Mouse (Mus musculus) lung, postnatal 25 days (tissue): Measurements from ENCODE around the gene Yipf3.
A peak's percentile ranks its signal among the peaks of the same experiment; 100 is the strongest.

Experiments
- DNase-seq: peaks from one replicate; pipeline ENCODE4 v3.0.0; 2022; ENCODE audit warnings: low spot score

The Yipf3 gene

GRCm38 (mm10) chr17:46284653-46285052 lies 36.8 kb downstream of the Yipf3 start:
- no peak for DNase-seq

- DNase-seq = no peak
Measured at GRCm38 (mm10) chr17:46285407-46285806, 37.5 kb downstream of the Yipf3 start.

DNA sequence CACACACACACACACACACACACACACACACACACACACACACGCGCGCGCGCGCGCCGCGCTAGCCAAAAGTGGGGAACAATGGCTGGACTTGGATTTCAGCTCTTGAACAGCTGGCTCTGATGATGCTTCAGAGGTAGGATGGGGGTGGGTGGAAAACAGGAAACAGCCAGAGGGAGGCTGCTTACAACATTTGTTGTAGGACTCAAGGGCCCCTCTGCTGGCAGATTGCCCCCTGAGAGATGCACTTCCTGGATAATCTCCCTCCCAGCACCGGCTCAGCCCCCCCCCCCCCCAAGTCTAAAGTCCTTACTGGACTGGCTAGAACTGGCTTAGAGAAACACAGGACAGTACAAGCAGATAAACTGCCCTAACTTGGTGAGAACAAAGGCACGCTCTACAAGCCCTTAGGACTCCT lies 39.8 kb downstream of the Yipf3 start:
- peak; percentile 23 for DNase-seq

DNA sequence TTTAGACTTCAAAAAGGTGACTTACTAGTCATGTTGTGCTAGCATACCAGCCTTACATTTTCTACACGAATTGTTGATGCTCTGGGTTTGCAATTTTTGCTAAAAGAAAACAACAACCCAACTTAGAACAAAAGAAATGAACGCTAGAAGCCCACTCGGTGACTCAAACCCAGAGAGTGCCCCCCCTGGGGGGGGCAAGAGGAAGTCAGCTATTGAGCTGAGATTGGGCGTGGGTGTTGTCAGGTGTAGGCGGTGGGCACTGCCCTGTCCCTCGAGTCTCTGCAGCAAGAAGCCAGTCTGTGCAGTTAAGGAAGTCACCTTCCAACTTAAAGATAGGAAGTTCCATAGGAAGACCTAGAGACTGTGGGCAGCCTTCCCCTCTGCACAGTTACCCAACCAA lies 48.7 kb downstream of the Yipf3 start:
- no peak for DNase-seq

DNA sequence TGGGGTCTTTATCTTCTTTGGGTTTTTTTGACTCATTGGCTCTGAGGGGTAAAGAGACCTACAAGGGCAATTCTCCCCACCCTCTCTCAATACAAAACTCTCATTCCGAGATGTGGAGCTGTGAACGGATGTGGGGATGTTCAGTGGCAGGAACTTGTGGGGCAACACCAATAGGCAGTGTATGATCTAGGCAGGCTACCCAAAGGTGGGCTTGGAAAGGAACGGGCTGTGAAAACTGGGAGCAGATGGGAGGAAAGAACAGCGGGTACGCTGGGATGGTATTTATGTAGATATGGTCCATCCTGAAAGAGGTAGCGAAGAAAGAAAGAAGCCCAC lies 49.1 kb downstream of the Yipf3 start:
- no peak for DNase-seq

GRCm38 (mm10) chr17:46297364-46298219 lies 49.7 kb downstream of the Yipf3 start, which contains the start of gene Dlk2:
Dlk2 (plus strand) TSS chr17:46297421.
- DNase-seq = no peak

DNA sequence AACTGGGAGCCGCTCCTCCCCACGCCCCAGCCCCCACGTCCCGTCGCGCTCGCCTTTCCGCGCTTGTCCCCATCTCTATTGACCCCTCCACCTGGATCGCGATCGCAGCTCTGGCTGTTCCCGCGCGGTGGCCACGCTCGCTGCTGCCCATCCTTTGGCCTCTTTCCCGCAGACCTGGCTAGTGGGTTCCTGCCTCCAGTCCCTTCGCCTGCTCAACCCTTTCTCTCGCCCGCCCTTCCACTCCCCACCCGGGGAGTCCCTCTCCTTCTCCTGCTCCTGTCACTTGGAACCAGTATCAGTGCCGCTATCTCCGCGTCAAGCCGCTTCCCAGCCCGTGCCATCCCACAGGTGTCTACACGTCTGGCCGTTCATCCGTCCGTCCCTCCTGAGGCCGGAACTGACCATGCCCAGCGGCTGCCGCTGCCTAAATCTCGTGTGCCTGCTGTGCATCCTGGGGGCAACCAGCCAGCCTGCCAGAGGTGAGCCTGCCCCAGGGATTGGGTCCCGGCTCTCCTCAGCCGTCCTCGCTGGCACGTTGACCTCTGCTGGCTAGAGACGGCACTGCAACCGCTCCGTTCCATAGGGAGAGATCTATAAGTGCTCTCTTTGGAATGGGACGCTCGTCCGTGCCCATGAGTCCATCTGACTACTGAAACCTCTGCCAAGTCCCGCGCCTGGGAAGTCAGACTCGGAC lies 50.5 kb downstream of the Yipf3 start:
- peak; percentile 82 for DNase-seq

DNA sequence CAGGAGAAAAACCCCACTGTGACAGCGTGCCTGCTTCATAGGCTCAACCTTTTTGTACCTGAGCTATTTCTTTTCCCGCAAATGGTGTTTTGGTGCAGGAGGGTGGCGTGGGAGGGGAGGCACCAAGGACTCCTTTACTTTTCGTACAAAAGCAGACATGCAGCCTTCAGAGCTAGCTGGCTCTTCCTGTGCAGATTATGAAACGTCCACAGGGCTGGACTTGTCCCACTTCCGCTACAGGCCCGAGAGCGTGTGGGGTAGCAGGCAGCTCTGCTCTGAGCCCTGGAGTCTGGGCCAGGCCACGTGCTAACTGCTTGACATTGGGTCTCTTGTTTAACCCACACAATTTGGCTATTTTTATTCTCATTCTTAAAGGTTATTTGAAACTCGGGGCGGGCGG lies 54.0 kb downstream of the Yipf3 start:
- no peak for DNase-seq
